Comparison of ENCODE assay signal across 9 mouse cellular contexts in the genomic region with DNA sequence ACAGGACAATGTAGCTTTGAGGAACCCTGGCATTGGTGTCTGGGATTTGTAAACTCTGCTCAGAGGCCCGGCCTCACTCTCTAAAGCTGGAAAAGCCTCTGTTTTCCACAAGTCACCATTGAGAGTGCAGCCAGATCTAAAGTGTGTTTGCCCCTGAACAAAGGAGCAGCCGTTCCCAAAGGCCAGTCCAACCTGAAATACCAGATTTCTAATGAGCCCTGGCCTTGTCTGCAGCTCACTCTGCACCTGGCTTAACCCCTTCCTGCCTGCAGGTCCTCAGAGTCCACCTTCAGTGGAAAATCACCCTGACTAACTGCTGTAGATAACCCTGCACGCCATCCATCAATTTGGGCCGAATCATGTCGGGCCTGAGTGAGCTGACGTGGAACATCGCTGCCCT. TPM values are rescaled to one million over a fixed set of nuclear protein-coding genes. Genes with fewer than 3 reads are reported as not detected.
DNase-seq lines count a peak whose midpoint lies in the region; ATAC-seq and TF ChIP-seq lines count a peak whose summit lies in the region.
"Had no signal": no experiment of that assay in that cellular context is flagged by ENCODE, and none has a peak within 500 bp of the region (broad histone marks: within the 10 kb centered on the region; RNA-seq: fewer than 3 reads in every experiment).

No protein-coding gene starts in this region.

- peak overlapping the region; percentile 35; the same call in 1 of the 2 replicates for H3K4me2 ChIP-seq in lung, embryonic 14.5 days
- H3K4me2 ChIP-seq: midbrain, embryonic 15.5 days had no signal

- TF ChIP-seq POLR2A in ES-Bruce4 (IDR thresholded peaks at IDR 0.05; ENCODE audit: insufficient read depth, low read length): no peak
- TF ChIP-seq POLR2A in kidney, adult 2 months (IDR thresholded peaks at IDR 0.05; ENCODE audit: low read depth, low read length): no peak

- H3K9me3 ChIP-seq in ES-Bruce4 (replicated peaks; ENCODE audit: control insufficient read depth, insufficient read depth, low read length, poor library complexity, severe bottlenecking): no peaks in the 10 kb centered on the region
- H3K9me3 ChIP-seq in lung, embryonic 14.5 days (ENCODE audit: low read depth, low read length): no peaks in the 10 kb centered on the region
- H3K9me3 ChIP-seq: midbrain, embryonic 15.5 days had no signal

- peak overlapping the region; percentile 90 for H3K27ac ChIP-seq in ES-Bruce4 (ENCODE audit: insufficient read depth, low read length)
- H3K27ac ChIP-seq in kidney, adult 2 months (ENCODE audit: insufficient read depth, low read depth, low read length): peak overlapping the region; percentile 71
- peak overlapping the region; percentile 93 for H3K27ac ChIP-seq in lung, embryonic 14.5 days (ENCODE audit: low read depth)
- H3K27ac ChIP-seq in layer of hippocampus, adult 2 months: no peak overlapping the region
- H3K27ac ChIP-seq: midbrain, embryonic 15.5 days had no signal

- H3K4me3 ChIP-seq in ES-Bruce4 (ENCODE audit: low read depth, low read length): 0 out of 2 replicates have a peak overlapping the region, but pooled peaks have one; percentile 16
- H3K4me3 ChIP-seq in kidney, adult 2 months (ENCODE audit: insufficient read depth, low read depth, low read length): no peak overlapping the region
- no peak overlapping the region for H3K4me3 ChIP-seq in lung, embryonic 14.5 days (ENCODE audit: low read depth, low read length)
- no peak overlapping the region for H3K4me3 ChIP-seq in layer of hippocampus, adult 2 months
- H3K4me3 ChIP-seq: midbrain, embryonic 15.5 days had no signal

- ATAC-seq in lung, embryonic 14.5 days (ENCODE audit: insufficient read depth): peak; percentile 75
- ATAC-seq in monocyte, adult 5-6 weeks (replicated peaks; ENCODE audit: insufficient number of reproducible peaks, low FRiP score, low TSS enrichment, poor library complexity, severe bottlenecking): no peak
- ATAC-seq: midbrain, embryonic 15.5 days; Patski had no signal

- H3K27me3 ChIP-seq in ES-Bruce4 (ENCODE audit: control insufficient read depth, insufficient read depth, low read length, poor library complexity, severe bottlenecking): no peaks in the 10 kb centered on the region
- no peaks in the 10 kb centered on the region for H3K27me3 ChIP-seq in kidney, adult 2 months (replicated peaks; ENCODE audit: control insufficient read depth, insufficient read depth, low read length)
- no peaks in the 10 kb centered on the region for H3K27me3 ChIP-seq in lung, embryonic 14.5 days (ENCODE audit: insufficient read depth, low read length)
- H3K27me3 ChIP-seq: midbrain, embryonic 15.5 days; Patski had no signal

- peak; percentile 98 for TF ChIP-seq EP300 in ES-Bruce4 (IDR thresholded peaks at IDR 0.05; ENCODE audit: insufficient read depth, low read depth, low read length)

- H3K4me1 ChIP-seq in ES-Bruce4 (ENCODE audit: control insufficient read depth, insufficient read depth, low read length): peaks cover 9% of the 10 kb centered on the region
- peaks cover 14% of the 10 kb centered on the region for H3K4me1 ChIP-seq in kidney, adult 2 months (ENCODE audit: control insufficient read depth, insufficient read depth, low read length)
- H3K4me1 ChIP-seq in lung, embryonic 14.5 days (ENCODE audit: insufficient read depth): peaks cover 22% of the 10 kb centered on the region

- H3K36me3 ChIP-seq in ES-Bruce4 (ENCODE audit: control insufficient read depth, insufficient read depth, low read length, poor library complexity, severe bottlenecking): no peaks in the 10 kb centered on the region
- H3K36me3 ChIP-seq in kidney, adult 2 months (ENCODE audit: control insufficient read depth, insufficient read depth, low read length): no peaks in the 10 kb centered on the region
- no peaks in the 10 kb centered on the region for H3K36me3 ChIP-seq in lung, embryonic 14.5 days (ENCODE audit: insufficient read depth)
- H3K36me3 ChIP-seq: midbrain, embryonic 15.5 days had no signal

- no peak for TF ChIP-seq CTCF in ES-Bruce4 (IDR thresholded peaks at IDR 0.05; ENCODE audit: low read depth, low read length)
- no peak for TF ChIP-seq CTCF in kidney, adult 2 months (conservative IDR thresholded peaks at IDR 0.05; ENCODE audit: insufficient read depth, insufficient read length, low read depth, low read length)
- TF ChIP-seq CTCF in lung, embryonic 14.5 days (IDR thresholded peaks at IDR 0.05; ENCODE audit: low read depth): no peak
- no peak for TF ChIP-seq CTCF in layer of hippocampus, adult 2 months (conservative IDR thresholded peaks at IDR 0.05)

- peak; percentile 78 for DNase-seq in R1 (ENCODE audit: low read depth, low spot score)
- peak; percentile 83 for DNase-seq in kidney, adult 2 months
- peak; percentile 87 for DNase-seq in lung, embryonic 14.5 days
- no peak for DNase-seq in layer of hippocampus, adult 2 months (ENCODE audit: low spot score in 2 of 2)
- no peak for DNase-seq in left cerebral cortex, adult 9 months (ENCODE audit: low spot score in 2 of 2)

- WGBS in kidney, adult 2 months: 51% methylated on average over 7 of the region's 7 CpGs
- WGBS in lung, embryonic 14.5 days: 16% methylated on average over 7 of the region's 7 CpGs

- no peak overlapping the region for H3K9ac ChIP-seq in ES-Bruce4 (ENCODE audit: low read depth, poor library complexity, severe bottlenecking)
- H3K9ac ChIP-seq in lung, embryonic 14.5 days: no peak overlapping the region
- H3K9ac ChIP-seq: midbrain, embryonic 15.5 days had no signal

RNA-seq across cellular contexts. Expression of a gene that starts 28.2 kb away (rescaled TPM):
- polyA plus RNA-seq in ES-Bruce4 (2011; ENCODE audit: insufficient read depth, insufficient read length, low read depth, missing spikeins): 44.2 and 44.3 TPM in 2 replicates
- polyA plus RNA-seq in kidney, adult 2 months (2012; rRNA removed): 230 TPM in 2 replicates
- polyA plus RNA-seq in lung, embryonic 14.5 days (2014; fragmentation: Nextera tagmentation; extraction: Ambion mirVana): 41.5 and 48.3 TPM in 2 replicates
- 10 to 100 TPM; 42.5 to 50.6 TPM for total RNA-seq in layer of hippocampus, adult 2 months (2021)
- 18.2 to 25.1 TPM (median 23.4 TPM) in 3 replicates for total RNA-seq in monocyte, adult 5-6 weeks (2017)

Comparison
In these comparisons a context has a peak if more than half of its experiments do, and no peak if none do; other contexts are left out.
1. DNase-seq: peak in R1 (single experiment), kidney, adult 2 months (single experiment) and lung, embryonic 14.5 days (single experiment); none in layer of hippocampus, adult 2 months (0 of 2) and left cerebral cortex, adult 9 months (0 of 2).